Comparison of ENCODE assay signal across 10 mouse cellular contexts in genomic region chr5:111416048-111416447, GRCm38 (mm10). TPM values are rescaled to one million over a fixed set of nuclear protein-coding genes. Genes with fewer than 3 reads are reported as not detected.
A peak's percentile ranks its signal among the peaks of the same experiment; 100 is the strongest.
DNase-seq lines count a peak whose midpoint lies in the region; ATAC-seq and TF ChIP-seq lines count a peak whose summit lies in the region.
"Had no signal": no experiment of that assay in that cellular context is flagged by ENCODE, and none has a peak within 500 bp of the region (broad histone marks: within the 10 kb centered on the region; RNA-seq: fewer than 3 reads in every experiment).

No protein-coding gene starts in this region.

- peak overlapping the region; percentile 74 for H3K4me3 ChIP-seq in heart, adult 2 months
- peak overlapping the region; percentile 90 for H3K4me3 ChIP-seq in brown adipose tissue, adult 24 weeks (ENCODE audit: insufficient read depth, low read depth, low read length)
- H3K4me3 ChIP-seq in hindbrain, embryonic 14.5 days (replicated peaks; ENCODE audit: low read length) = peak overlapping the region; percentile 92
- H3K4me3 ChIP-seq in midbrain, embryonic 14.5 days (replicated peaks; ENCODE audit: low read depth, low read length) = peak overlapping the region; percentile 98

- H3K79me2 ChIP-seq in heart, adult 2 months (replicated peaks; ENCODE audit: control insufficient read depth, insufficient read depth, low read length) = peaks cover 15% of the 10 kb centered on the region

- WGBS in heart, adult 2 months = 15% methylated on average over 13 of the region's 13 CpGs
- under 1% methylated on average over 13 of the region's 13 CpGs for WGBS in hindbrain, embryonic 14.5 days
- WGBS in midbrain, embryonic 14.5 days = under 1% methylated on average over 13 of the region's 13 CpGs

- H3K27me3 ChIP-seq in heart, adult 2 months (ENCODE audit: control insufficient read depth, insufficient read depth, low read length) = no peaks in the 10 kb centered on the region
- H3K27me3 ChIP-seq in hindbrain, embryonic 14.5 days (ENCODE audit: control insufficient read depth, insufficient read depth, low read length) = no peaks in the 10 kb centered on the region; the same call in 1 of the 2 replicates
- no peaks in the 10 kb centered on the region for H3K27me3 ChIP-seq in midbrain, embryonic 14.5 days (ENCODE audit: control insufficient read depth, insufficient read depth, low read length)

- H3K4me2 ChIP-seq in hindbrain, embryonic 14.5 days (replicated peaks) = peak overlapping the region; percentile 99
- peak overlapping the region; percentile 99 for H3K4me2 ChIP-seq in midbrain, embryonic 14.5 days (ENCODE audit: low read length)

- peak; percentile 64 for TF ChIP-seq CTCF in heart, adult 2 months (IDR thresholded peaks at IDR 0.05)

- TF ChIP-seq POLR2A in heart, adult 2 months (IDR thresholded peaks at IDR 0.05; ENCODE audit: insufficient read depth, low read depth, low read length) = no peak

- ATAC-seq in hindbrain, embryonic 14.5 days (ENCODE audit: low FRiP score) = no peak
- ATAC-seq in midbrain, embryonic 14.5 days (ENCODE audit: low FRiP score, low TSS enrichment) = no peak
- no peak for ATAC-seq in inflammation-experienced regulatory T-cells, adult 6 months

- TF ChIP-seq EP300 in heart, adult 2 months (IDR thresholded peaks at IDR 0.05; ENCODE audit: insufficient read depth, low read depth, low read length) = no peak

- peak overlapping the region; percentile 90 for H3K27ac ChIP-seq in heart, adult 2 months
- no peak overlapping the region for H3K27ac ChIP-seq in brown adipose tissue, adult 24 weeks (replicated peaks; ENCODE audit: low read depth, low read length)
- peak overlapping the region; percentile 89 for H3K27ac ChIP-seq in hindbrain, embryonic 14.5 days
- peak overlapping the region; percentile 98 for H3K27ac ChIP-seq in midbrain, embryonic 14.5 days (replicated peaks; ENCODE audit: low read depth, low read length)

- no peak overlapping the region for H3K9ac ChIP-seq in heart, adult 2 months (ENCODE audit: low read depth, low read length)
- H3K9ac ChIP-seq in hindbrain, embryonic 14.5 days = peak overlapping the region; percentile 93
- peak overlapping the region; percentile 99 for H3K9ac ChIP-seq in midbrain, embryonic 14.5 days (replicated peaks; ENCODE audit: low read length)

- DNase-seq in heart, adult 2 months = no peak
- DNase-seq in heart, postnatal 10 days = no peak
- DNase-seq in hindbrain, embryonic 14.5 days (ENCODE audit: low spot score) = no peak
- DNase-seq in midbrain, embryonic 14.5 days = peak; percentile 83
- DNase-seq in urinary bladder, adult 2 months (ENCODE audit: low spot score) = no peak
- no peak for DNase-seq in adrenal gland, postnatal 25 days
- DNase-seq: cerebellum, adult 8-10 months had no signal

- H3K36me3 ChIP-seq in heart, adult 2 months (ENCODE audit: control insufficient read depth, insufficient read depth, low read length) = no peaks in the 10 kb centered on the region
- H3K36me3 ChIP-seq in hindbrain, embryonic 14.5 days (replicated peaks; ENCODE audit: control insufficient read depth, insufficient read depth) = peaks cover 23% of the 10 kb centered on the region
- peaks cover 26% of the 10 kb centered on the region for H3K36me3 ChIP-seq in midbrain, embryonic 14.5 days (ENCODE audit: control insufficient read depth, insufficient read depth, low read length)

- no peaks in the 10 kb centered on the region for H3K9me3 ChIP-seq in hindbrain, embryonic 14.5 days (ENCODE audit: control insufficient read depth, low read length)
- no peaks in the 10 kb centered on the region for H3K9me3 ChIP-seq in midbrain, embryonic 14.5 days (ENCODE audit: control insufficient read depth, low read length)

- H3K4me1 ChIP-seq in heart, adult 2 months (ENCODE audit: control insufficient read depth, insufficient read depth, low read length) = no peaks in the 10 kb centered on the region; the same call in 1 of the 2 replicates
- H3K4me1 ChIP-seq in brown adipose tissue, adult 24 weeks (ENCODE audit: control insufficient read depth, insufficient read depth, insufficient read length, low read length) = peaks cover 2% of the 10 kb centered on the region; the same call in 1 of the 2 replicates
- H3K4me1 ChIP-seq in hindbrain, embryonic 14.5 days (replicated peaks; ENCODE audit: control insufficient read depth, insufficient read depth, low read length) = peaks cover 49% of the 10 kb centered on the region
- H3K4me1 ChIP-seq in midbrain, embryonic 14.5 days (ENCODE audit: control insufficient read depth, insufficient read depth, low read length) = peaks cover 29% of the 10 kb centered on the region

- intact Hi-C loops in heart, adult 2 months (cut with DNase I) = loop anchor here (2.0 to 10.0 kb wide), 7 partner anchors 51 to 737 kb away; no protein-coding TSS in a partner anchor
- intact Hi-C loops in heart, postnatal 10 days (cut with DNase I) = loop anchor here (2.0 to 10.0 kb wide), 4 partner anchors 51 to 659 kb away; no protein-coding TSS in a partner anchor

RNA-seq across cellular contexts. Expression of gene Mn1, which starts 1.1 kb away (rescaled TPM):
- 10 to 100 TPM; 18.7 to 23.9 TPM for total RNA-seq in heart, adult 2 months (2021)
- polyA plus RNA-seq in heart, adult 2 months (2012; rRNA removed) = 4.8 and 5.5 TPM in 2 replicates
- total RNA-seq in heart, postnatal 10 days (2021) = 10 to 100 TPM; 17.5 to 18.9 TPM
- 1.2 and 2.6 TPM in 2 replicates for polyA plus RNA-seq in brown adipose tissue, adult 24 weeks (2012; ENCODE audit: insufficient read depth, insufficient read length, missing spikeins)
- 27.8 and 28.6 TPM in 2 replicates for polyA plus RNA-seq in hindbrain, embryonic 14.5 days (2014; fragmentation: Nextera tagmentation; extraction: Ambion mirVana)
- 51.7 and 69.2 TPM in 2 replicates for polyA plus RNA-seq in midbrain, embryonic 14.5 days (2014; fragmentation: Nextera tagmentation; extraction: Ambion mirVana)
- 4.9 and 8.3 TPM in 2 replicates for polyA plus RNA-seq in urinary bladder, adult 2 months (2012; rRNA removed)
- total RNA-seq in adrenal gland, postnatal 25 days (2021) = 2.3 and 4.9 TPM in 2 replicates
- polyA plus RNA-seq in inflammation-experienced regulatory T-cells, adult 6 months (2017; shearing (Covaris generic)) = not detected
- total RNA-seq: monocyte, adult 5-6 weeks had no signal
